Mouse (Mus musculus) heart, adult 18-20 months (tissue): ENCODE data around the gene Srrd. TPM values are rescaled to one million over a fixed set of nuclear protein-coding genes. Genes with fewer than 3 reads are reported as not detected.
A peak's percentile ranks its signal among the peaks of the same experiment; 100 is the strongest.

Source experiments
- DNase-seq, 2 experiments: peaks; one replicate each; pipeline ENCODE4 v3.0.0; 2021 to 2022; ENCODE audit warnings: mixed read lengths in 1 of 2
- total RNA-seq, 2 experiments: library from RNA; stranded (reverse); gene quantifications; 2 replicates each; pipeline ENCODE4 v1.2.3; 2021

Srrd gene
- total RNA-seq, 2 experiments from 2014 or later = 6.8 to 10.0 TPM

GRCm38 (mm10) chr5:112288193-112289141 is 54.4 kb downstream of the Srrd start:
- DNase-seq = peak; percentile 69 to 76

- DNase-seq = no peak
Observed at GRCm38 (mm10) chr5:112287652-112288051, 55.2 kb downstream of the Srrd start.

Other genes with a start within 250 kb of the Srrd start
- gene Cryba4, start 90.5 kb downstream of the Srrd start, total RNA-seq = 1 to 10 TPM; 5.7 to 6.6 TPM
- gene Crybb1, start 87.2 kb downstream of the Srrd start, total RNA-seq = 1 to 10 TPM; 2.0 to 3.1 TPM
- gene Tpst2, start 66.3 kb downstream of the Srrd start, total RNA-seq = 10 to 100 TPM; 47.1 to 50.0 TPM
- gene Tfip11, start 16.7 kb downstream of the Srrd start, total RNA-seq = 10 to 100 TPM; 20.5 to 20.8 TPM
- gene Hps4, start within 50 bp of the Srrd start, total RNA-seq = 10 to 100 TPM; 10.5 to 12.4 TPM
- gene Gm6583, start 13.0 kb upstream of the Srrd start, total RNA-seq = not detected
- gene Asphd2, start 51.8 kb upstream of the Srrd start, total RNA-seq = under 1 TPM; 0.42 to 0.87 TPM
- gene Gm6588, start 106.4 kb upstream of the Srrd start, total RNA-seq = not detected
- under 1 TPM; 0.05 to 0.10 TPM for gene Sez6l, start 234.1 kb upstream of the Srrd start, total RNA-seq